Mouse (Mus musculus): Measurements from ENCODE around the gene Wwc2. TPM values are rescaled to one million over a fixed set of nuclear protein-coding genes. Genes with fewer than 3 reads are reported as not detected.

Wwc2 gene
- polyA plus RNA-seq, 1 experiment from 2014 or later, result 5.1 TPM

DNA sequence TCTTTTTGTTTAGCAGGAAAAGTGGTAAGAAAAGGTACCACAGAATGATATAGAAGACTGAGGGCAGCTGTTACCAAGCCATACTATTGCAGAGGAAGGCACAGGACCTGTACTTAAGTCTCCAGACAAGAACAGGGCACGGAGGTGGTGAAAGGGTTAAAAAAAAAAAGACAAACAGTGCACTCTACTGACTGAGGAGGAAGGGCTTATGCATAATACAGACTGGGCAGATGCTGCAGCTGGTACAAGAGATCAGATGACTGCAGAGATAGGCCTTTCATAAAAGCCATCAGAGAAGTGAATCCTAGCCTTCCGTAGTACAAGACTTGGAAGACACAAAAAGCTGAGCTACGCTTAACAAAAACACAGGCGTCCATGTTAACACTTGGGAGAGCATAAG lies 28.2 kb downstream of the Wwc2 start:
- 56% methylated on average over 4 of the region's 4 CpGs for WGBS

DNA sequence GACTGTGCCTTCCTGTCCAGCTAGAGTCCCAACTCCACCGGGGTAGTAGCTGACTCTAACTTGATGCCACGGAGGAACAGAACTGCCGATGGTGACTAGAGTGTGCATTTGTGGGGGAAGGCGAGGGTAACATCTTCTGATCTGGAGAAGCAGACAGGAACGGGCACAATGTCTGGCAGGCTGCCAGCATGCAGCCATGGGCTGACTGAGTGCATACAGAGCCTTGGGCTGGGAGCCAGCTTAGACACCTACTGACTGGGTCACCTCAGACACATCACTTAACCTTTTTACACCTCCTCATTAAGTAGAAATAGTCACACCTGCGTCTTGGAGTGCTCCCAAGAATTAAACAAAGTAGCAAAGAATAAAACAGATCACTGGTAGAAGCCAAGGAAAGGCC lies 28.7 kb downstream of the Wwc2 start:
- ATAC-seq (ENCODE audit: low FRiP score, low TSS enrichment), result no peak
- Histone ChIP-seq H3K9me3 (ENCODE audit: control insufficient read depth, low read length) (no peaks in the 10 kb centered on the region), H3K4me1 (replicated peaks; ENCODE audit: control insufficient read depth, insufficient read depth) (no peaks in the 10 kb centered on the region), H3K27me3 (ENCODE audit: control insufficient read depth, insufficient read depth, low read length) (no peaks in the 10 kb centered on the region), H3K4me2 (replicated peaks; ENCODE audit: low read depth) (no peak overlapping the region), H3K4me3 (ENCODE audit: low read depth, low read length) (no peak overlapping the region), H3K36me3 (ENCODE audit: control insufficient read depth, insufficient read depth, low read length) (no peaks in the 10 kb centered on the region), H3K27ac (replicated peaks) (no peak overlapping the region), H3K9ac (ENCODE audit: low read length) (no peak overlapping the region)
- TF ChIP-seq EP300 (optimal IDR thresholded peaks at IDR 0.05) (no peak), CTCF (IDR thresholded peaks at IDR 0.05; ENCODE audit: low read depth) (no peak)
- peak; percentile 45 for DNase-seq (ENCODE audit: low spot score)
- WGBS, result 31% methylated on average over 6 of the region's 6 CpGs

More for the DNA sequence above, 28.2 kb downstream of the Wwc2 start:
- no peaks in the 10 kb centered on the region for H3K9me3 ChIP-seq (ENCODE audit: control insufficient read depth, low read length)
- DNase-seq (ENCODE audit: low spot score) (no peak), ATAC-seq (ENCODE audit: low FRiP score, low TSS enrichment) (no peak)
- H3K4me1 ChIP-seq (replicated peaks; ENCODE audit: control insufficient read depth, insufficient read depth), result no peaks in the 10 kb centered on the region
- no peak overlapping the region for H3K9ac ChIP-seq (ENCODE audit: low read length)
- no peak overlapping the region for H3K27ac ChIP-seq (replicated peaks)
- H3K27me3 ChIP-seq (ENCODE audit: control insufficient read depth, insufficient read depth, low read length), result no peaks in the 10 kb centered on the region
- TF ChIP-seq CTCF (IDR thresholded peaks at IDR 0.05; ENCODE audit: low read depth), result no peak
- no peak overlapping the region for H3K4me2 ChIP-seq (replicated peaks; ENCODE audit: low read depth)
- H3K36me3 ChIP-seq (ENCODE audit: control insufficient read depth, insufficient read depth, low read length), result no peaks in the 10 kb centered on the region
- H3K4me3 ChIP-seq (ENCODE audit: low read depth, low read length), result no peak overlapping the region

DNA sequence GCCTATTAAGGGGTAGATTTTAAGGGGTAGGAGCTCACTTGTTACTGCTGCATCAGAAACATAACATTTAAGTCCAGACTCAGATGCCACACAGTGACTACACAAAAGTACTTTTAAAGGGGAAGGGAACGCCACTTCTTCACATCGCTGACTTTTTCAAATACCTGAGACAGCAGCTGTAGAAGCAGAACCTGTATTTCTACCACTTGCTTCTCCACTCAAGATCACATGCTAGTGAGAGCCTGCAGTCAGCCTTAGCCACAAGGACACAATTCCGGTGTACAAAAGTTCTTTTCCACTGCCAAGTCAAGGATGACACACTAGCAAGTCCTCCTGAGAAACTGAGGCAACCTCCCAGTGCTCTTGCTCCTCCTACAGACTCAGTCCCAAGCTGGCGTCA lies 33.2 kb downstream of the Wwc2 start:
- DNase-seq (ENCODE audit: low spot score) (no peak), ATAC-seq (ENCODE audit: low FRiP score, low TSS enrichment) (no peak)
- TF ChIP-seq EP300 (optimal IDR thresholded peaks at IDR 0.05), result no peak
- TF ChIP-seq CTCF (IDR thresholded peaks at IDR 0.05; ENCODE audit: low read depth), result no peak
- H3K27me3 ChIP-seq (ENCODE audit: control insufficient read depth, insufficient read depth, low read length), result no peaks in the 10 kb centered on the region
- no peak overlapping the region for H3K27ac ChIP-seq (replicated peaks)
- H3K36me3 ChIP-seq (ENCODE audit: control insufficient read depth, insufficient read depth, low read length), result no peaks in the 10 kb centered on the region
- H3K4me3 ChIP-seq (ENCODE audit: low read depth, low read length), result no peak overlapping the region
- 87% methylated on average over 4 of the region's 4 CpGs for WGBS
- no peaks in the 10 kb centered on the region for H3K4me1 ChIP-seq (replicated peaks; ENCODE audit: control insufficient read depth, insufficient read depth)
- H3K9me3 ChIP-seq (ENCODE audit: control insufficient read depth, low read length), result no peaks in the 10 kb centered on the region
- no peak overlapping the region for H3K4me2 ChIP-seq (replicated peaks; ENCODE audit: low read depth)
- no peak overlapping the region for H3K9ac ChIP-seq (ENCODE audit: low read length)

DNA sequence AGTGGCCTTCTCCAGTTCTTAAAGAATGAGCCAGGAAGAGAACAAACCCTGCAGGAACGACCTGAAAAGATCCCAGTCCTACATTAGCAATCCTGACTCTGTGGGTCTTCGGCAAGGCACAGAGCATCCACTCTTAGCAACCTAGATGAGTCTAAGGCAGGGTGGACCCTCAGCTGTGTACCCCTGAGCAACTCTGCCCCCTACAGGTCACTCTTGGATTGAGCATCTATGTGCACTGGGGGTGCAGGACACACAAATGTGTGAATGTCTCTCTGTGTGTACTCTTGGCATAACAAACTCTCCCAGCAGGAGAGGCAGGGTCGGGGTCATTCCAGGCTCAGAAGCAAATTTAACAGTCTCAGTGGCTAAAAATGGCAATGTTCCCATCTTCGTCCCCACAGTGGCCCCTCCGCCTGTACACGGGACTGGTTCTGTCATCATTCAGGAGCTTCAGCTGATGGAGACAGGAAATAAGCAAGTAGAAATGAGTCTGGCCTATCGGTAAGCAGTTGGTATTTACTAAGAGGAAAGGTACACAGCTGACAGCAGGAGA lies 39.3 kb downstream of the Wwc2 start:
- 55% methylated on average over 7 of the region's 7 CpGs for WGBS
- Histone ChIP-seq H3K4me1 (replicated peaks; ENCODE audit: control insufficient read depth, insufficient read depth) (no peaks in the 10 kb centered on the region), H3K27me3 (ENCODE audit: control insufficient read depth, insufficient read depth, low read length) (no peaks in the 10 kb centered on the region), H3K27ac (replicated peaks) (peak overlapping the region; percentile 18), H3K4me3 (ENCODE audit: low read depth, low read length) (no peak overlapping the region), H3K36me3 (ENCODE audit: control insufficient read depth, insufficient read depth, low read length) (no peaks in the 10 kb centered on the region), H3K9ac (ENCODE audit: low read length) (no peak overlapping the region), H3K4me2 (replicated peaks; ENCODE audit: low read depth) (no peak overlapping the region), H3K9me3 (ENCODE audit: control insufficient read depth, low read length) (no peaks in the 10 kb centered on the region)
- peak; percentile 69 for TF ChIP-seq CTCF (IDR thresholded peaks at IDR 0.05; ENCODE audit: low read depth)
- TF ChIP-seq EP300 (optimal IDR thresholded peaks at IDR 0.05), result no peak
- DNase-seq (ENCODE audit: low spot score), result no peak
- 0 out of 2 replicates have a peak, but pooled peaks have one; percentile 38 for ATAC-seq (ENCODE audit: low FRiP score, low TSS enrichment)

DNA sequence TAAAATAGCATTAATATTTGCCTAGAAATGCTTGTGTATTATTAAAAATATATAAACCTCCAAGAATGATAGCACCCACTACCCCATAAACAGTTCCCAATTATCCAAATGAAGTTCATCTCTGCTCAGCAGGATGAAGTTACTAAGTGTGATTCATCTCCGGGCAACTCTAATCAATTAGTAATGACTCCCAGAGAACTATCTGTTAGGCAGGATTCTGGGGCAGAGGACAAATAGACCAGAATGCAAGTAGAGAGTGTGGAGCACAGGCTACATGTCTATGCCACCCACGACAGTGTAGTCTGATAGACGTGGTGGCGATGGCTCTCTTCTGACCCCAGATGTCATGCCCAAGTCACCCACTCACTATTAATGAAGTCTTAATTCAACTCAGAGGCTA lies 41.9 kb downstream of the Wwc2 start:
- Histone ChIP-seq H3K27ac (replicated peaks) (no peak overlapping the region), H3K4me3 (ENCODE audit: low read depth, low read length) (no peak overlapping the region), H3K9ac (ENCODE audit: low read length) (no peak overlapping the region), H3K4me1 (replicated peaks; ENCODE audit: control insufficient read depth, insufficient read depth) (no peaks in the 10 kb centered on the region), H3K36me3 (ENCODE audit: control insufficient read depth, insufficient read depth, low read length) (no peaks in the 10 kb centered on the region), H3K27me3 (ENCODE audit: control insufficient read depth, insufficient read depth, low read length) (no peaks in the 10 kb centered on the region), H3K4me2 (replicated peaks; ENCODE audit: low read depth) (no peak overlapping the region), H3K9me3 (ENCODE audit: control insufficient read depth, low read length) (no peaks in the 10 kb centered on the region)
- 82% methylated on average over 4 of the region's 4 CpGs for WGBS
- TF ChIP-seq CTCF (IDR thresholded peaks at IDR 0.05; ENCODE audit: low read depth) (no peak), EP300 (optimal IDR thresholded peaks at IDR 0.05) (no peak)
- DNase-seq (ENCODE audit: low spot score) (no peak), ATAC-seq (ENCODE audit: low FRiP score, low TSS enrichment) (no peak)

DNA sequence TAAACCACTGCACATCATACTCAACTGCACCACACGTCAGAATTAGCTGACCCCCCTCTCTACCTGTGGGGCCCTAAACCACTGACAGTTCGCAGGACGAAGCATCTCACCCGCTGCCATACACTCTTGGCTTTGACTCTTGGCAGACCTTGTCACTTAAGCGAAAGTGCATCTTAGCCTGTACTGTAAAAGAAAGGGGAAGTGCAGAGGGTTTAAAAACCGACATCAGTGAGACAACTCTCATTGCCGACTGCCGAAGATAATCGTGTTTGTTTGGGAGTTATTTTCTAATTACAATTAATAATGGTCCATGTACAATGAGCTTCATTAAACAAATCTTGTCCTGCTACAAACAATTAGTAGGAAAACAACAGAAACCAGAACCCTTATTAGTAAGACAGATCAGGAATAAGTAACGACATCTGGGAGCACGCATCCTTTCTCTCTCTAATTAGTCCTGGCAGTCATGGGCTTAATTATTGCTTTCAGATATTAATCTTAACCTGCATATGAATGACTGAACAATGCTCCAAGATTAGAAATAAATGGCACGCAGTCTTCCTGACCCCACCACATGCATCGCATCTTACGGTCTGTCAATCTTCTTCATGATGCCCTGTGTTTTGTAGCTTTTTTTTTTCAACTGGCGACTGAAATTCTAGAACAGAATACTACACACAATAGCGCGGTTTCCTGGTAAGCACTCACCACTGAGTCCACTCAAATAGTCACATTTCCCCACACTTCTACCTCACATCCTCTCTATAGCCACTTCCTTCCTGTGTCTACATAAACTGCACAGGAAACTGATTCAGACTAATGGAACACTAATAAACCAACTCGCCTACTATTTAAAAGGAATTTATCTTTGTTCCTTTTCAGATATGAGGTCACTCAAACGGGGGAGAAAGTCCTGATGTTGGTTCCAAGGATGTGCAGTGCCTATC lies 42.8 kb downstream of the Wwc2 start:
- no peak for DNase-seq (ENCODE audit: low spot score)
- no peaks in the 10 kb centered on the region for H3K9me3 ChIP-seq (ENCODE audit: control insufficient read depth, low read length)
- no peak overlapping the region; the same call in 1 of the 2 replicates for H3K4me2 ChIP-seq (replicated peaks; ENCODE audit: low read depth)
- TF ChIP-seq CTCF (IDR thresholded peaks at IDR 0.05; ENCODE audit: low read depth), result no peak
- TF ChIP-seq EP300 (optimal IDR thresholded peaks at IDR 0.05), result no peak
- no peaks in the 10 kb centered on the region for H3K27me3 ChIP-seq (ENCODE audit: control insufficient read depth, insufficient read depth, low read length)
- no peak overlapping the region for H3K9ac ChIP-seq (ENCODE audit: low read length)
- H3K4me1 ChIP-seq (replicated peaks; ENCODE audit: control insufficient read depth, insufficient read depth), result no peaks in the 10 kb centered on the region
- no peak for ATAC-seq (ENCODE audit: low FRiP score, low TSS enrichment)
- WGBS, result 68% methylated on average over 19 of the region's 19 CpGs
- H3K36me3 ChIP-seq (ENCODE audit: control insufficient read depth, insufficient read depth, low read length), result no peaks in the 10 kb centered on the region
- H3K4me3 ChIP-seq (ENCODE audit: low read depth, low read length), result no peak overlapping the region
- H3K27ac ChIP-seq (replicated peaks), result no peak overlapping the region
